Mouse (Mus musculus) heart, postnatal 36 days (tissue): ENCODE measurements around the gene Micall2. TPM values are rescaled to one million over a fixed set of nuclear protein-coding genes. Genes with fewer than 3 reads are reported as not detected.
"Not testable (repeated sequence)": the region's sequence is repeated elsewhere in the genome, so short reads cannot be mapped to it uniquely, and the experiment has no call there.

Experiments used
- DNase-seq, 2 experiments: peaks; one replicate each; pipeline ENCODE4 v3.0.0; 2021 to 2022
- intact Hi-C: fragments of 180-260 bp; cut with DNase I; formaldehyde crosslinking; loops from one replicate; pipeline ENCODE4 v1.15.1; 2025
- total RNA-seq, 2 experiments: library from RNA; stranded (reverse); gene quantifications; 2 replicates each; pipeline ENCODE4 v1.2.3; 2021

The Micall2 gene
- total RNA-seq, result 1 to 10 TPM; 2.4 to 2.8 TPM

- intact Hi-C loops, result no loop called here
- DNase-seq, result peak; percentile 93 to 95
Measured at GRCm38 (mm10) chr5:139735677-139736503, at the start of gene Micall2. Gene Micall2 (minus strand): TSS chr5:139736336.

- DNase-seq, result peak in 1 of 2 experiments; percentile 40
- intact Hi-C loops, result no loop called here
Measured at GRCm38 (mm10) chr5:139781406-139781805, 45.3 kb upstream of the Micall2 start.

- intact Hi-C loops, result loop anchor here (2.0 kb wide), 1 partner anchor 40 kb away; no protein-coding TSS in a partner anchor
- DNase-seq, result no peak
Measured at GRCm38 (mm10) chr5:139776966-139777365, 40.8 kb upstream of the Micall2 start.

- intact Hi-C loops, result loop anchor here (2.0 kb wide), 1 partner anchor 51 kb away; the partner anchor contains the start of genes Gm26938 and Psmg3
- peak; percentile 93 to 96 for DNase-seq
Measured at GRCm38 (mm10) chr5:139775216-139775926, 39.2 kb upstream of the Micall2 start, which contains the start of gene Ints1. Gene Ints1 (minus strand): TSS chr5:139775674.

- DNase-seq, result no peak
- intact Hi-C loops, result no loop called here
Measured at GRCm38 (mm10) chr5:139768216-139768615, 32.1 kb upstream of the Micall2 start.

- no peak for DNase-seq
- intact Hi-C loops, result no loop called here
Measured at GRCm38 (mm10) chr5:139764296-139764695, 28.2 kb upstream of the Micall2 start.

- intact Hi-C loops, result no loop called here
- DNase-seq, result no peak
Measured at GRCm38 (mm10) chr5:139758096-139758495, 22.0 kb upstream of the Micall2 start.

- intact Hi-C loops, result no loop called here
- no peak for DNase-seq
Measured at GRCm38 (mm10) chr5:139756586-139756985, 20.4 kb upstream of the Micall2 start.

GRCm38 (mm10) chr5:139756135-139756534, 20.0 kb upstream of the Micall2 start:
- DNase-seq, result no peak
- intact Hi-C loops, result no loop called here

GRCm38 (mm10) chr5:139754753-139755152, 18.6 kb upstream of the Micall2 start:
- DNase-seq, result peak; percentile 47 to 62
- intact Hi-C loops, result no loop called here

- intact Hi-C loops, result loop anchor here (1.0 kb wide), 2 partner anchors 33 to 214 kb away; no protein-coding TSS in a partner anchor
- DNase-seq, result peak; percentile 76 to 85
Measured at GRCm38 (mm10) chr5:139750535-139750934, 14.4 kb upstream of the Micall2 start.

GRCm38 (mm10) chr5:139749413-139750125, 13.4 kb upstream of the Micall2 start:
- intact Hi-C loops, result loop anchor here (1.0 kb wide), 2 partner anchors 32 to 213 kb away; no protein-coding TSS in a partner anchor
- DNase-seq, result no peak

- intact Hi-C loops, result loop anchor here (1.0 kb wide), 1 partner anchor 28 kb away; no protein-coding TSS in a partner anchor
- peak; percentile 56 to 71 for DNase-seq
Measured at GRCm38 (mm10) chr5:139745771-139746170, 9.6 kb upstream of the Micall2 start.

GRCm38 (mm10) chr5:139742640-139743039, 6.5 kb upstream of the Micall2 start:
- intact Hi-C loops, DNase-seq: not testable (repeated sequence)

- DNase-seq, result no peak
- intact Hi-C loops, result no loop called here
Measured at GRCm38 (mm10) chr5:139738592-139739315, 2.6 kb upstream of the Micall2 start.

GRCm38 (mm10) chr5:139737841-139738591, 1.9 kb upstream of the Micall2 start:
- no peak for DNase-seq
- intact Hi-C loops, result no loop called here

GRCm38 (mm10) chr5:139736504-139736940, 386 bp upstream of the Micall2 start:
- no peak for DNase-seq
- intact Hi-C loops, result no loop called here

GRCm38 (mm10) chr5:139734746-139735145, 1.4 kb downstream of the Micall2 start:
- intact Hi-C loops, result no loop called here
- DNase-seq, result no peak

GRCm38 (mm10) chr5:139734016-139734415, 2.1 kb downstream of the Micall2 start:
- intact Hi-C loops, result no loop called here

More at GRCm38 (mm10) chr5:139734016-139734415, 2.1 kb downstream of the Micall2 start:
- no peak for DNase-seq
